Mouse (Mus musculus) embryo, embryonic 9.5 days (tissue): Measurements from ENCODE around the gene Ccdc9b.

Experiments
- DNase-seq: peaks from one replicate; pipeline ENCODE4 v3.0.0-alpha.2; 2017; ENCODE audit errors: extremely low spot score

The Ccdc9b gene

DNA sequence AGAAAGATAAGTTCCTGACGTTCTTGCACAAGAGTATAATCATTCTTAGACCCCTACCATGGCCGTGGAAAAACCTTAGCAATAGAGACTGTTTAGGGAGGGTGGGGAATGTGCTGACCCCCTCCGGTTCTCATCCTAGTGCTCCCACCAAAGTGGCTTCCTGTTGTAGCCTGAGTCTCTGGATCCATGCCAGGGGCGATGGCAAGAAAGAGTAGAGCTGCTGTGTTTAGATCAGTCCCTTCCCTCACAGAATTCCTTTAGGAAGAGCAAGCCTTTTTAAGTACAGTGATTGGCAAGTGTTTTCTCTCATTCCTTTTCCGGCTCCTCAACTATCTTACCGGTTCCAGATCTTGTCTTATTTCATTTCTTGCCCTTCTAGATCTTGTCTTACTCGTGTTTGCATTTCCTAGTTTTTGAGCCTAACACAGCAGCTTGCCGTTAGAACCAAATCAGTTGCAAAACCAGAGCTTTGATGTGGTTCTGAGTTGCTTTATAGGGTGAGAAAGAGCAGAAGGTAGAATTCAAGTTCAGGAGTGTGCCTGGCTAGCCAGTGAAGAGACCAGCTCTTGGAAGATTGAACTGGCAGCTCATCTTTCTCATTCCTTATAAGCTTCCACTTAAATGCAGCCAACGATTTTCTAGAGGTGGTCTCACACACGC lies 15.0 kb downstream of the Ccdc9b start:
- no peak for DNase-seq

DNA sequence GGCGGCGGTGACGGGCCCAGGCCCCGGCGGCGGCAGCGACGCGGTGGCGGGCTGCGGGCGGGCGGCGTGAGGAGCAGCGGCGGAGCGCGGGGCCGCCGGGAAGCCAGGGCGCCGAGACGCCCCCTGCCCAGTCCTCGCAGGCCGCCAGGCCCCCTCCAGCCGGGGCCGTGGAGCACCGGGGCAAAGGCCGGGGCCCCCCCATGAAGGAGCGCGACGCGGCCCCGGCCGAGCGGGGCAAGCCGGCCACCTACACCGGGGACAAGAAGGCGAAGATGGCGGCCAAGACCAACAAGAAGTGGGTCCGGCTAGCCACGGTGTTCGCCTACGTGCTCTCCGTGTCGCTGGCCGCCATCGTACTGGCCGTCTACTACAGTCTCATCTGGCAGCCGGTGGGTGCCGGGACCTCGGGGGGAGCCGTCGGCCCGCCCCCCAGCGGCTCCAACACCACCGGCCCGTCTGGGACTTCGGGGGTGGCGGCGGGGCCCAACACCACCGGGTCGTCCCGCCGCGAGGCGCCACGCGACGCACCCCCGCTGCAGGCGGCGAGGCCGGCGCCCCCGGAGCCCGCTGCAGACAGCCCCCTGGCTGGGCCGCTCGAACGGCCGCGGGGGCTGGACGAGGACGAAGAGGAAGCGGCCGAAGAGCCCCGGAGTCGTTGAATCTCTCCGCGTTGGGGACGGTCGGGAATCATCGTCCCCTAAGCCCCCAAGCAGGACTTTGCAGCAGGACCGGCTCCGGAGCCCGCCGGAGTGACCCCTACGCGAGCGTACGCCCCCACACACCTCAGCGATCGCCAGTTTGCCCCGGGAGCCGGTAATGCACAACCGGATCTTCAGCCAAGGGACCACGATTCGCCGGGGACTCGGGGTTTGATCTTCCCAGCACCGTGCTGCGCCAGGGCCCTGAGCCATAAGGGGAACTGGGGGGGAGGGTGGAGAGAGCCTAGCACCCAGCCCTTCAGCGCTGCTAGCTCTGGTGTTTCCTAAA lies 16.3 kb downstream of the Ccdc9b start:
- peak; percentile 61 for DNase-seq

DNA sequence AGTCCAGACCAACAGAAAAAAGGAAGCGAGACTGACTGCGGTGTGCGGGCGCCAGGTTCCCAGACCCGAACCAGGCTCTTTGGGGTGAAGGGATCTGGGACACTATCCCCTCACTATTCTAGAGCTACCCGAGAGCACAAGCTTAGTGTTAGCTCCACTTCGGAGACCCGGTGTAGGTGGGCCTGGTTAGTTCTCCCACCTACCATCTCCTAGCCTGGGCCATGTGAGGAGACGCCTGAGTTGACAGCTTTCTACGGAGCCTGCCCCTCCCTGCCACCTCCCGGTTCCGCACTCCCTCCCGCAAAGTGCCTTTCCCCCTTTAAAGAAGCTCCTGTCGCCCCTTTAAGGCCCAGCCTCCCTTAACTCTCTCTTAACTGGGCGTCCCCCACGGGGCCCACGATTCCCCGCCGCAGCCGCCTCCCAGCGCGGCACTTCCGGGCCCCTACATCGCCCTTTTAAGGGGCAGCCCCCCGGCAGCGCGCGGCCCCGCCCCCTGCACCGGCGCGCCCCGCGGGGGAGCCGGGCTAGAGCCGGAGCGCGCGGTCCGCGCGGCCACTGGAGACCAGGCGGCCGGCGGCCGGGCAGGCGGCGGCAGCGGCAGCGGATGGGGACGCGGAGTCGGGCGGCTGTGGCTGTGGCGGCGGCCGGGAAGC lies 17.1 kb downstream of the Ccdc9b start, which contains the start of gene Inafm2:
TSS of gene Inafm2 (plus strand) at position 527 of the 653 bp plus-strand sequence.
- peak; percentile 89 for DNase-seq

DNA sequence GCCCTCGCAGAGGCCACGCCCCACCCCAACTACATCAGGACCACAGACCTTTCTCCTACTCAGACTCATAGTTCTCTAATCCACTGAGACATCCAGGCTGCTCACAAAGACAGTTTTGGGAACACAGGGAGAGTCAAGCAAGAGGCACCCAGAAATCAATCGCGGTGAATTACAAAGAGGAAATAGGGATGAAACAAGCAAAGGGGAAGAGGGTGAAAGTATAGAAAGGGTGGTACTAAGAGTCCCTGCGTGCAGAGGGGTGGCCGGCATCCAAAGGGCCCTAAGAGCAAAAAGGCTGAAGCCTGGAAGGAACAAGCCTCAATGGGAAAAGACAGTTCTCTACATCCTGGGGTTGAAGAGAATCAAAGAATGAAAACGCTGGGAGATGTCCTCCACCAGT lies 17.8 kb downstream of the Ccdc9b start:
- DNase-seq: no peak

DNA sequence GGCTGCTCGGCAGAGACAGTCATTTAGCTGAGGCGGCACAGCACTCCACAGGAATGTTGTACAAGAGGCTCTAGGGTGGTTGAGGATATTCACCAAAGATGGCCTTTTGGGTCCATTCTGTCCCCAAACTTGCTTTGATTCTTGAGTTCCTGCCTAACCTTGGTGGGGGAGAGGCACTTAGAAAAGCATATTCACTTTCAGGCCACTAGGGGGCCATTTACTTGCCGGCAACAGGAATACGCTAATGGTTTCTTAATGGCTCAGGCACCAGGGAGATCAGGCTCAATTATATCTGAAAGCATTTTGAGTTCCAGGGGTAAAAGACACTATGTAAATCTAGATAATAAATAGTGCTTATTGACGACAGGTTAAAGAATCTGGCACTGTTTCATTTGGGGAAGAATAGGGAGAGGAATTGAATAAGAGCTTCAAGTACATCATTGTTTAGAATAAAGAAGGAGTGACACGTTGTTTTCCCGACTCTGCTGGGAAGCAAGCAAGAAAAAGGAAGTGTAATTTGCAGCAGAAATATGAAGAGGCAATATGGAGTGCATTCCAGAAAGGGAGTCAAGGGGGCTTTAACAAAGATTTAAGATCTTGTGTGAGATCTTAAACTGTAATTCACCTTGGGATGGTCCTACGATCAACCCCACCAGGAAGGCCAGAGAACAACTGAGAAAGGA lies 19.1 kb downstream of the Ccdc9b start:
- peak; percentile 56 for DNase-seq

DNA sequence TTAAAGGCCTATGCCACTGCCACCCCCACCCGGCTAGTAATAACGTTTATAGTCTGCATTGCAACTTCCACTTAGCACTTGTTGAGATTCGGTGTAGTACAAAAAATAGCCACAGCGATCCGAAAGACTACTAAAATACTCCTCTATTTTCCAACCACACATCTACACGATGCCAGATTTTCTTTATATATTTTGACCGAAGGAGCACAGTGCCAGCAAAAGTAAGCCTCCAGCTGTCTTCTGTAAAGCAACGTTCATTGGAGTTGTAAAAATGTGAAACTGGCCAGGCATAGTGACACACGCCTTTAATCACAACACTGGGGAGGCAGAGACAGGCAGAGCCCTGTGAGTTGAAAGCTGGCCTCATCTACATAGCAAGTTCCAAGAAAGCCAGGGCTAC lies 21.3 kb downstream of the Ccdc9b start:
- DNase-seq: no peak

DNA sequence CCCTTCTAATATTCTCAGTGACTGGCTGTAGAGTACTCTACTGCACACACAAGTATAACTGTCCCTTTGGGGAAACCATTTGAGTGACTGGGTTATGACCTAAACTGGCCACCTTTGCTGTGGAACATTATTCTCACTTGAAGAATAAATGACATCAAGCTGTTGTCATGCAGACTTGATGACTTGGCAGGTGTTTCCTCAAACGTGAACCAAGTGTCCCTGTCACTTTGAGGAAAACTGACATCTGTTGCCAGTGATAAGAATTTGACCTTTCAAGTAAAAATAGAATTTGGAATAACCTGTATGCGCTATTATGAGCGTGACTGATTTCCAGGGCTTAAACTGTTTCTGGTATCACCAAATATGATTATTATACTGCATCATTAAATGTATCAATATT lies 22.1 kb downstream of the Ccdc9b start:
- DNase-seq: no peak

DNA sequence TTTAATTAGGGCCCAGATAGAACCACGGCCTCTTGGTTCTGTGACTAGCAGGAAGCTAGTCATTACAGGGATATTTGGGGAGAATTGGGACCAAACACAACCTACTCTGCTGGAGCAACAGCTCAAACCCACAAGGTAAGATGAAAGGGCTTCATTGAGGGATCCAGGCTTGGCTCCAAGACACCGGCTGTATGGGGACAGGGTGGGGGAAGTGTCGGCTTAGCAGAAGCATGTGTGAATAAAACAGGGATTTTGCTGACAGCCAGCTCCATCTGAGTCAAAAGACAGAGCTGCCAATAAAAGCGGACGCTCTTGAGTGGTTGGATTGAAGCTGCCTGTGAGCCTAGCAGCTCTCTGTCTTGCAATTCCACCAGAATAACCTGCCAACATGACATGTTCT lies 29.1 kb downstream of the Ccdc9b start:
- no peak for DNase-seq

DNA sequence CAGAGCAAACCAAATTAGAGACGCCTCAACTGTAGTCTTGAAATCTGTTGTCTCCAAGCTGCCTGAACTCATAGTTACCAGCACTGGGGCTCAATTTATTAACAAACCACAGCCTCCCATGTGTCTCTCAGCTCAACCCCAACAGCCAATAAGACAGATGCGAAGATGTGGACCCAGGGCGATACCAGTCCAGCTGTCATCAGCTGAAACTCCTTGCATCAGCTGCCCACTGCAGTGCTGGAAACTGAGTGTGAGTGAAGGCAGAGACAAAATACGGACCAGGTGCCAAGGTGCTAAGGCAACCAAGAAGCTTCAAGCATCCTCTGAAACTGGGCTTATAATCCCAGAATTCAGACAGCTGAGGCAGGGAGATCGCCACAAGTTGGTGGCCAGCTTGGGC lies 30.5 kb downstream of the Ccdc9b start:
- DNase-seq: no peak

DNA sequence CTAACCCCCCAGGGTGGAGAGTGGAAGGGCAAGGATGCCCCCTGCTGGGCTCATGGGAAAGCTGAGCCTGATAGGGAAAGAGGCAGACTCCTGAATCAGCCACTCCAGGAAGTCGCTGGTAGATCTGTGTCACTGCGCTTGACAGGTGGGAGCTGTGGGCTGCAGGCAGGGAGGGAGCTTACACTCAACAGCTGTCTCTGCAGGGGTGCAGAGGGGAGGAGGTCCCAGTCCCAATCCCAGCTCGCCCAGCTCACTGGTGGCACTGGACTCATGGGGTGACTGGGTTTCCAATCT lies 31.9 kb downstream of the Ccdc9b start:
- peak; percentile 47 for DNase-seq

DNA sequence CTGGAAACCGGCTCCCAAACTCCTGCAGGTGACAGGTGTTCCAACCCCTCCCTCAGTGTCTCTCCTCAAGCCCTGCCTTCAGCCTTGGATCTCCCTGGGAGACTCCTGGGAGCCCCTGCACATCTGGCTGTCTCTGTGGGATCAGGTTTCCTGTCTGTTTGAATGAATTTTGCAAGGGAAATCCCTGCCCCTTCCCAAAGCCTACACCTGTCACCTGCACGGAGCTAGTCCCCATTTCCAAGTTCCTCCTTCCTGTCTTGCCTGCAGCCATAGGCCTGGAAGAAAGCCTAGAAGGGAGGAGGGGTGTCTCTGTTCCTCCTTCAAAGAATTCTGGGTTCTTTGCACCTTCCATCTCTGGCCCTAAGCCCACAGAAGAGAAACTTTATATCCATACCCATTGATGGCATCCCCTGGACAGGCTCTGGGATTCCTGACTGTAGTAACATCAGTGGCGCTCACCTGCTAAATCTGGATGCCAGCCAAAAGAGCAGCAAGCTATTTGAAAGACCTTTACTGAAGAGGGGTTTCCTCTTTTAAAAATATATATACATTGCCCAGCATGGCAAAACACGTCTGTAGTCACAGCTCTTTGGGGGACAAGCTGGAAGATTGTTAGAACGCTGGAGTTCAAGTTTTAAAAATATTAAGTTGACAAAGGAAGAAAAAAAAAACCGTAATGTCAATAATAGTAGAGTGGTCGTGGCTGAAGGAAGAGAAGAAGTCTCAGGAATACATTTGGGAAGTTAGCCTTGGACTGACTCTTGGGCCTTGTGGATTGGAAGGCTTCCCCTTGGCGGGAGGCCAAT lies 32.4 kb downstream of the Ccdc9b start:
- no peak for DNase-seq

DNA sequence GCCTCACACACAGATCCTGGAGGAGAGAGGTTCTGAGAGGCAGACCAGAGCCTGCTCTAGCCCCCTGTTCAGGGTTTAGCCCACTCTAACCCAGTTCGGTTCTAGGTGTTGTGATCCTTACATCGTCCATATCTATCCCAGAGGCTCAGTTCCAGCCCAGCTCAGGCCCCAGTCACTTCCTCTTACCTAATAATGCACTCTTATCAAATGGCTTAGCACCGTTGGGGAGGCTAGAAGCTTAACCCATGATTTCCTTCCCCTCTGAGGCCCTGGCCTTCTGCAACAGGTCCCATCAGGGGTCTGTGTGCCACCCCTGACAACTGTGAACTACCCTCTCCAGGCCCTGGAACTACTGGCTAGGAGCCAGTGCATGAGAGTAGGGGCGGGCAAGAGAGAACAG lies 33.3 kb downstream of the Ccdc9b start:
- no peak for DNase-seq

DNA sequence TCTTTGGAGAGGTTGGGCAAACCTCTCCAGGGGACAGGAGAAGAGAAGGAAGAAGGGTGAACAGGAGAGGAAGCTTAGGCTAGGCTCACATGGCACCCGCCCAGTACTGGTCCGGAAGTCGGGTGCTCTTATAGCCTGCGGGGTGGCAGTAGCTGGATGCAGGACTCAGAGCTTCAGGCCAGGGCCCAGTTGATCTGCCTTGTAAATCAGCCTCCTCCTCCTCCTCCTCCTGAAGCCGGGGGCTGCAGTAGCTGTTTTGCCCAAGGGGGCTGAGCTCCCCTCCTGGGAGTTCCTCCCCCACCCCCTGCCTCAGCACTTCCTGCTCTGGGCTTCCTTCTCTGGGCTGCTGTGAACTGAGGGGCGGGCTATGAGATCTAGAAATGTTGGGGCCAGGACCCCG lies 34.1 kb downstream of the Ccdc9b start, which contains the start of gene Plcb2:
TSS of gene Plcb2 (minus strand) at position 102 of the 400 bp plus-strand sequence.
- no peak for DNase-seq

DNA sequence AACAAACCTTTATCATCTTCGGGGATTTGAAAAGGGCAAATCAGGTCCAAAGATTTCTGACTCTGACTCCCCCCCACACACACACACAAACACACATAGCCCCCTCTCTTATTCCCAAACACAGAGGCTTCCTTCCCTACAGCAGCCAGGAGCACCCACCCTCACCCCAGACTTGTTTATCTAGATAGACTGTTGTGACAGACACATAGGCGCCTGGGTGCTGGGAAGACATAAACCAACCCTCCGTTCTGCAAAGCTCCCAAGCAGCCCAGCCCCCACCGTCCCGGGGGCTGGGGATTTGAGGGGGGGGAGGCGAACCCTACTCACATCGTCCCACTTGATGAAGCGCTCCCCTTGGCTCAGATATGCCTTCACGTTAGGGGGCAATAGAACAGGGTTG lies 34.5 kb downstream of the Ccdc9b start:
- no peak for DNase-seq

DNA sequence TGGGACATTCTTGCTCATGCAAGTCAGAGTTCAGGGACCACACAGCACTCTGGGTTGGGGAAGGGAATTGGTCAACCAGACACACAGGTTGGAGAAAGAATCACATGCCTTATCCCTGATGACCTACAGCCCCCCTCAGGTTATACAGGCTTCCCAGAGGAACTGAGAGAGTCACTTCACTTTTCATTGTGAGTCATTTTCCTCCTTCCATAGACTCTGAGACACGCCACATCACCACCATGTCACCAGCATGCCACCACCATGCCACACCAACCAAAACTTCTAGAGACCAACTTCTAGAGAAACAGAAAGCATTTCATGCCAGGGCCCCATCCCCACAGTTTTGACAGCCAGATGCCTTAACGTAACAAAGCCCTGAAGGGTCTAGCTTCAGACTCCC lies 35.6 kb downstream of the Ccdc9b start:
- no peak for DNase-seq

DNA sequence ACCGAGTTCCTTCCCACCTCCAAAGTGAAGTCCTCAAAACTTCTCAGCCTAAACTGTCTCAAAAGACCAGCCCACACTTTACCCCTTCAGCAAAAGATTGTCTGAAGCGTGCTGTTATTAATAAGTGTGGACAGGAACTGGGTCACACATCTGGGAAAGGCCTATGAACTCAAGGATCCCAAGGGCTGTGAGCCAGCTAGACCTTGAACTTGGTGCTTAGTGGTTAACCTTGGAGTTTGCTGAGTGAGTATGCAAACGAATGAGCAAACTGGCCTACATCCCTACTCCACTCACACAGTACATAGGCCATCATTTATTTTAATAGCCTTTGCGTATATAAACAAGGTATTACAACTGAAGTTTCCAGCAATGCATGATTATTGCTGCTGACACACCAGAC lies 37.0 kb downstream of the Ccdc9b start:
- DNase-seq: no peak

DNA sequence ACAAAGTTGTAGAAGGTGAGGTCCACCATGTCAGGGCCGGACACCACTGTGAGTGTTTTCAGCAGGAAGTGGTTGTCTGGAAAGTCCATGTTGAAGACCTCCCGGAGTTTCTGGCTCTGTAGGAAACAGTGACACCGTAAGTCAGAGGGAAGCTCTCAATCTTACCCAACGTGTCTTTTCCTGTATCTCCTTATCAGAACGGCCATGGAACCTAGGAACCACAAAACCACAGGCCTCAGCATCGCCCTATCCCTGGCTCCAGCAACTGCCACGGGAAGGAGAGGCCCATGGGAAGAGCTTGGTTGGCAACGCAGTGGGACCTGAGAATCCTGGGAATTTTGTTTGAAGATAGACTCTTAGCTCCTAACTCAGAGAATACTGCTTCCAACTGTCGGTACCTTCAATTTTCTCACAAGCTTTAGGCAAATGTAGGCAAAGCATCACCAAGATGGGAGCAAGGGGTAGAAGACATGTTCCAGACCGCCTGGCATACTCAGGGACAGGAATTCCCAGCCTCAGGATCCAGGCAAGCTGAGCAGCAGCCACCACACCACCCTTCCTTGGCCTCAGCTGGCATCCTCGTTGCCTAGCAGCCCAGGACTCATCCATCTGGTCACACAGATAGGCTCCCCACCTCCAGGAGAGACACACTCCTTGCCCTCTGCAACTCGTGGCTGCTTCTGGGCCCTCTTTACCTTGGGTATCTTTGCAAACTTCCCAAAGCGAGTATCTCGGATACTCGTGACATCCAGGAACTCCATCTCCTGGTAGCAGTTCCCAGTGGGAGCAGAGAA lies 38.6 kb downstream of the Ccdc9b start:
- no peak for DNase-seq

DNA sequence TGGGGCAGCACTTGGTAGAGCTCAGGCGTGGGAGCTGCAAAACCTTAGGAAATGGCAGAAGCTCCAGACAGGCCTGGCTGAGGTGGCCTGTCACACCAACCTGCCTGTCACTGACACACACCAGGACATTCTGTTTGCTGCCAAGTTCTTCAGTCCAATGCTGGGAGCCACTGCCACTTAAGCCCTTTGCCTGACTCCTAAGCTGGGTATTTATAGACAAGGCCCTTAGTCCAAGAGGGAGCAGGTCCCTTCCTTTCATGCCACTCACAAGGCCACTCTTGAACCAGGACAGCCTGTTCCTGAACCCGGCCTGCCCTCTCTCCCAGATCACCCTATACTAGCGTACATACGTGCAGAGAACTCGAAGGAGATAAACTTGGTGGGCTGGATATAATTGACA lies 45.8 kb downstream of the Ccdc9b start:
- no peak for DNase-seq

DNA sequence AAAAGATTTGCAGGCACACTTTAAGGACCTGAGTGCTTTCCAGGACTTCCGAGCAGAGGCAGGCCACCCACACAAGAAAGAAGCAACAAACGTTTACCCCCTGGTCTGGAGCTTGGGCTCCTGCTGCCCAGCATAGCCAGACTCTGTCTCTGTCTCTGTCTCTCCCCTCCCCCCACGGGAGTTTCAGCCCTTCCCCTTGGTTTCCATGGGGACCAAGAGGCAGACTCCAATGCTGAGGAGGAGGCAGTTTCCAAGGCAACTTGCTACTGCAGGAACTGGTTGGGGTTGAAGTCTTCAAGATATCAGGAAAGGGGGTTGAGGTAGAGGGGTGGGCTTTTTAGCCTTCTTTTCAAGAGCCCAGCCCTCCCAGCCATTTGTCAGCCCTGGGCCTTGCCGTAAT lies 48.2 kb downstream of the Ccdc9b start:
- DNase-seq: no peak

DNA sequence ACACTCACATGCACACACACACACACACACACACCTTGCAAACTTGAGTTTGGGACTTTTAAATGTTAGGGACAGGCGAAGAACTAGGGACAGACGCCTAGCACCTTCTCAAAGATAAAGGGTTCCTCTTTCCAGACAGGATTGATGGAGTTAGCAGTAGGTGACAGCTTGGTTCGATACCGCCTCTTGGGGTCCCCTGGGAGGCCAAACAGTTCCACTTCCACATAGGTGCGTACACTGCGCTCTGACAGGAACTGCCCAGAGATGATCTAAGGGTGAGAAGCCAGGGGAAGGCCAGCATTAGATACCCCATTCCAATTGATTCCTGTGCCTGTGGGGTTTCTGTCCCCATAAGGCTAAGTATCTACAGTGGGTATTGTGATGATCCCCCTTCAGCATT lies 48.8 kb downstream of the Ccdc9b start:
- DNase-seq: no peak
